Mouse (Mus musculus) thymus, adult 2 months (tissue): ENCODE measurements at regions not wholly inside any gene's neighbourhood (a gene's known extent, or its start where the extent isn't known, plus 50 kb on each side); places are given as distances from the start of the nearest gene placed in this dataset.

Source experiments
- DNase-seq: peaks from one replicate; pipeline ENCODE4 v3.0.0; 2021
- H3K27ac ChIP-seq: fragments of 200-500 bp; 2 replicates; pipeline ENCODE4 v1.5.1; 2012; ENCODE audit warnings: low read length, control low read depth; ENCODE audit not compliant: control insufficient read depth, insufficient read depth
- H3K27me3 ChIP-seq: fragments of 200-500 bp; 2 replicates; pipeline ENCODE4 v1.6.1; 2012; ENCODE audit warnings: mild to moderate bottlenecking, low read length, moderate library complexity, mixed read lengths; ENCODE audit not compliant: control insufficient read depth, insufficient read depth
- H3K36me3 ChIP-seq: fragments of 200-500 bp; 2 replicates; pipeline ENCODE4 v1.6.1; 2012; ENCODE audit warnings: mild to moderate bottlenecking, low read length, moderate library complexity; ENCODE audit not compliant: control insufficient read depth, insufficient read depth
- H3K4me1 ChIP-seq: fragments of 200-500 bp; replicated peaks from 2 replicates; pipeline ENCODE4 v1.6.1; 2012; ENCODE audit warnings: low read length; ENCODE audit not compliant: control insufficient read depth, insufficient read depth
- H3K4me3 ChIP-seq: fragments of 200-500 bp; 2 replicates; pipeline ENCODE4 v1.5.1; 2012; ENCODE audit warnings: mild to moderate bottlenecking, low read length, control low read depth, moderate library complexity; ENCODE audit not compliant: control insufficient read depth, insufficient read depth
- CTCF ChIP-seq: fragments of 200-500 bp; IDR thresholded peaks from 2 replicates; pipeline ENCODE4 v1.5.1; 2012; ENCODE audit warnings: mild to moderate bottlenecking, control low read depth, low read length, moderate library complexity, borderline replicate concordance; ENCODE audit not compliant: control insufficient read depth, poor library complexity, insufficient read depth; ENCODE audit errors: extremely low read depth
- POLR2A ChIP-seq: fragments of 200-500 bp; IDR thresholded peaks from 2 replicates; pipeline ENCODE4 v1.6.1; 2012; ENCODE audit warnings: mild to moderate bottlenecking, low read length, control low read depth, moderate library complexity; ENCODE audit not compliant: control insufficient read depth, poor library complexity, insufficient read depth; ENCODE audit errors: extremely low read depth
- WGBS: fragments of 180-500 bp; shearing (Covaris S2); methylation state at CpG from one replicate; pipeline ENCODE4 v1.1.7; 2018; 5-methylcytosine and 5-hydroxymethylcytosine counted together

DNA sequence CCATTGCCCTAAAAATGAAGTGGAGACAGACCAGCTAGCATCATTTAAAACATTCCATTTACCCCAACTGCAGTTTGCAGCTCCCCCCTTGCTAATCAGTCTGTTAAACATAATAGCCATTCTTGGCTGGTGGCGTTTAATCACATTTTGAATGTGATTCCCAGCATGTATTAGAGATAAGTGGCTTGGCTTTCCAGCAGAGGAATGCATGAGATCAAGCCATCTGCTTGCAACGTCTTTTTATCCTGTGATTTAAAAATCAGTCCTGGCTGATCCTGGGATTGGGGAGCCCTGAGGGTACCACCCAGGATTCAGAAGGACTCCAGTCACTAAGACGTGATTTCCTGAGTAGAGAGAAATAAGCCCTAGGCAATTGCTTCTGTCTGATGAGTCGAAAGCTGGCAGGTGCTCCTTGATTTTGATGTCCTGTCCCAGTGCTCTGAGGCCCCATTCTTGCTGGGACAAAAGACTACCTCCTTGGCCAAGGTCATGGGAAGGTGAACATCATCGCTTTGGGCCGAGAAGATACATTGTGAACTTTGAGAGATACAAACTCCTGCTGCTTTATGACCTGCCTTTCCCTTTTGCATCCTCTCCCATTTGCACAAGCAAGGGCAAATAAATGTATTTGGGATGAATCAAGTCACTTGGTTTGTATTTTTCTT, 623.8 kb downstream of the Tmem132b start:
- no peaks in the 10 kb centered on the region for H3K4me1 ChIP-seq
- H3K4me3 ChIP-seq, result no peak overlapping the region
- no peaks in the 10 kb centered on the region for H3K27me3 ChIP-seq
- TF ChIP-seq POLR2A (no peak), CTCF (no peak)
- 76% methylated on average over 6 of the region's 6 CpGs for WGBS
- H3K27ac ChIP-seq, result no peak overlapping the region
- H3K36me3 ChIP-seq, result no peaks in the 10 kb centered on the region
- no peak for DNase-seq

DNA sequence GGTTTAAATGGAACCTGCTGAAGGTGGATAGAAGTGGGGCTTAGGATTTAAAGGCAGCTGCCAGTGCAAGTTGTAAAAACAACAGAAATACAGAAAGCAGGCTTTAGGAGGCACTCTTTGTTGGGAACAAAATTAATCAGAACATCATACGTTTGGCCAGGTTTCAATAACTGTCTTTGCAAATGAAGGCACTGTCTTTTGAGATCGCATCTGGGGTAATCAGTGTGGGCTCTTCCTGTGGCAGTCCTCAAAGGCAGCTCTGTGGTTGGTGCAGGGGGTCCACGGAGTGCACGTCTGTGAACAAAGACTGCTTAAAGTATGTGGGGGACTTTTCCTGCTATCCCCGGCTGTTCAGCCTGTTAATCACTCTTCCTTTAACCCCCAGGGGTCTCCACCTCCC, 654.5 kb downstream of the Tmem132b start:
- DNase-seq, result no peak
- Histone ChIP-seq H3K4me1 (no peaks in the 10 kb centered on the region), H3K4me3 (no peak overlapping the region), H3K36me3 (no peaks in the 10 kb centered on the region), H3K27ac (no peak overlapping the region), H3K27me3 (no peaks in the 10 kb centered on the region)
- 80% methylated on average over 5 of the region's 5 CpGs for WGBS
- TF ChIP-seq POLR2A, result no peak
- no peak for TF ChIP-seq CTCF

GRCm38 (mm10) chr5:126199876-126200275, 668.3 kb downstream of the Tmem132b start:
- Histone ChIP-seq H3K27me3 (no peaks in the 10 kb centered on the region), H3K4me1 (no peaks in the 10 kb centered on the region), H3K27ac (no peak overlapping the region), H3K4me3 (no peak overlapping the region), H3K36me3 (no peaks in the 10 kb centered on the region)
- TF ChIP-seq POLR2A (no peak), CTCF (no peak)
- WGBS, result 83% methylated on average over 4 of the region's 4 CpGs
- DNase-seq, result no peak

DNA sequence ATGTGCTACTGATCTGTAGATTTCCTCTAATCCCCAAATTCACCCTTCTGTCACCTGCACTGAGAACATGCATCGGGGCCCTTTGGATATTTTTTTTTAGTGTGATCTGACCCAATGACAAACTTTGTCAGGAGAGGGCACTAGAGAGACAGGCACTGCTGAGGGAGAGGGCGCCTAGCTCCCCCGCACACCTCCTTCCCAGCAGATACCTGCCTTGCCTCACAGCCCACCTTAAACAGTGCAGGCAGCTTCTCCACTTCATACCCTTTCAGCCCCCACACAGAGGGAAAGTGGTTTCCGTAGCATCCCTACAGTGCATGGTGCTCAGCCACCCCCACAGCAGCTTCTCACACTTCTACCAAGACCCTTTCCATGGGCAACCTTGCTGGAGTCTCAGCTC, 670.0 kb downstream of the Tmem132b start:
- Histone ChIP-seq H3K27ac (no peak overlapping the region), H3K4me3 (no peak overlapping the region), H3K4me1 (no peaks in the 10 kb centered on the region), H3K27me3 (no peaks in the 10 kb centered on the region), H3K36me3 (no peaks in the 10 kb centered on the region)
- 43% methylated on average over 4 of the region's 4 CpGs for WGBS
- TF ChIP-seq CTCF (no peak), POLR2A (no peak)
- DNase-seq, result no peak

- Histone ChIP-seq H3K27ac (no peak overlapping the region), H3K36me3 (no peaks in the 10 kb centered on the region), H3K4me3 (no peak overlapping the region), H3K27me3 (no peaks in the 10 kb centered on the region), H3K4me1 (no peaks in the 10 kb centered on the region)
- TF ChIP-seq CTCF (no peak), POLR2A (no peak)
- no peak for DNase-seq
- 55% methylated on average over 9 of the region's 9 CpGs for WGBS
Measured at GRCm38 (mm10) chr5:126201996-126202395, 670.4 kb downstream of the Tmem132b start.

DNA sequence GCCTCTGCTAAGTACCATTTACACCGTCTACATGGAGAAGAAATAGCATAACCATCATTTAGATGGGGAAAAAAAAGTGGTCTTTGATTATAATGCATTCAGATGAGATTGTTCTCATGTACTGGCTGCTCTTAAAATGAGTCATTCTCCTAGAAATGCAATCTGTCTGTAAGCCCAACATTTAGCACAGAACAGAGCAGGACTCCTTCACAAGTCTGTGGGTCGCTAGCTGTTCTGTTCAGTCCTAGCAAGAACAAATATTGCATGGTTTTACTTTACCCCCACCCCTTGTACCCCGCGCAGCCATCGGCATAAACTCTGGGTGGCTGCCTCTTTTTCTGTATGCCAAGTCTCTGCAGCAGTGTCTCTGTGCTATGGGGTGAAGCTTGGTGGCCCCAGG, 685.4 kb downstream of the Tmem132b start:
- DNase-seq, result no peak
- TF ChIP-seq POLR2A, result no peak
- no peak for TF ChIP-seq CTCF
- H3K4me1 ChIP-seq, result no peaks in the 10 kb centered on the region
- no peak overlapping the region for H3K4me3 ChIP-seq
- 82% methylated on average over 5 of the region's 5 CpGs for WGBS
- H3K36me3 ChIP-seq, result no peaks in the 10 kb centered on the region
- H3K27me3 ChIP-seq, result no peaks in the 10 kb centered on the region
- no peak overlapping the region for H3K27ac ChIP-seq

DNA sequence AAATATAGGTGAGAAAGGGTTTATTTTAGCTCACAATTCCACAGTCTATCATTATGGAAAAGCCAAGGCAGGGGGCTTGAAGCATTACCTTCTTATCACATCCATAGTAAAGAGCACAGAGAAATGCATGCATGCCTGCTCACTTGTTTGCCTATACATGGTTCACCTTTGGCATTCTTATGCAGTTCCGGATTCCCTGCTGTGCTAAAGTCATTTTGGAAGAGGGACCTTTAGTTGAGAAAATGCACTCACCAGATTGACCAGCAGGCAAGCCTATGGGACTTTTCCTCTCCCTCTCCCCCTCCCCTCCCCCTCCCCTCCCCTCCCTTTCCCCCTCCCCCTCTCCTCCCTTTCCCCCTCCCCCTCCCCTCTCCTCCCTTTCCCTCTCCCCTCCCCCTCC, 686.2 kb downstream of the Tmem132b start:
- H3K36me3 ChIP-seq, result no peaks in the 10 kb centered on the region
- H3K27me3 ChIP-seq, result no peaks in the 10 kb centered on the region
- TF ChIP-seq POLR2A (no peak), CTCF (no peak)
- H3K4me3 ChIP-seq, result no peak overlapping the region
- no peaks in the 10 kb centered on the region for H3K4me1 ChIP-seq
- no peak overlapping the region for H3K27ac ChIP-seq
- WGBS, result 71% methylated on average over 1 of the region's 1 CpGs
- DNase-seq, result no peak
